Mouse (Mus musculus) MEL (cell line): Measurements from ENCODE around the gene Krt5. TPM values are rescaled to one million over a fixed set of nuclear protein-coding genes. Genes with fewer than 3 reads are reported as not detected.

ENCODE experiments used
- DNase-seq: peaks from one replicate; pipeline ENCODE4 v3.0.0; 2011; ENCODE audit warnings: low read depth, low spot score
- H3K27ac ChIP-seq: 2 replicates; pipeline ENCODE4 v1.5.1; 2012; ENCODE audit warnings: low read depth, mild to moderate bottlenecking, control low read depth, low read length, moderate library complexity; ENCODE audit not compliant: control insufficient read depth
- H3K27me3 ChIP-seq, 2 experiments: fragments of 150-350 bp in 1 of 2; sonication (generic) in 1 of 2; 2 replicates each; pipeline ENCODE4 v1.6.1; 2012; ENCODE audit warnings: low read length in 2 of 2, mild to moderate bottlenecking in 2 of 2, improper control_type of control experiment in 1 of 2, moderate library complexity in 1 of 2; ENCODE audit not compliant: insufficient read depth in 2 of 2, control insufficient read depth in 1 of 2
- H3K36me3 ChIP-seq, 2 experiments: 2 replicates each; pipeline ENCODE4 v1.6.1; 2012 to 2014; ENCODE audit warnings: low read length in 2 of 2, improper control_type of control experiment in 1 of 2, inconsistent platforms in 1 of 2, mild to moderate bottlenecking in 1 of 2; ENCODE audit not compliant: insufficient read depth in 2 of 2, control insufficient read depth in 1 of 2
- H3K4me1 ChIP-seq, 2 experiments: fragments of 150-350 bp in 1 of 2; sonication (generic) in 1 of 2; 2 replicates each; pipeline ENCODE4 v1.6.1; 2012; ENCODE audit warnings: low read length in 2 of 2, improper control_type of control experiment in 1 of 2, mild to moderate bottlenecking in 1 of 2; ENCODE audit not compliant: insufficient read depth in 2 of 2, control insufficient read depth in 1 of 2
- H3K4me3 ChIP-seq, 2 experiments: fragments of 150-350 bp in 1 of 2; sonication (generic) in 1 of 2; 2 replicates each; pipeline ENCODE4 v1.5.1; 2012; ENCODE audit warnings: low read depth in 2 of 2, low read length in 2 of 2, mild to moderate bottlenecking in 2 of 2, moderate library complexity in 2 of 2, control low read depth in 1 of 2, improper control_type of control experiment in 1 of 2; ENCODE audit not compliant: control insufficient read depth in 1 of 2, insufficient read depth in 1 of 2
- H3K79me2 ChIP-seq: 2 replicates; pipeline ENCODE4 v1.6.1; 2012; ENCODE audit warnings: mild to moderate bottlenecking, low read length, moderate library complexity; ENCODE audit not compliant: control insufficient read depth, poor library complexity, insufficient read depth
- H3K9ac ChIP-seq: 2 replicates; pipeline ENCODE4 v1.6.1; 2012; ENCODE audit warnings: low read depth, mild to moderate bottlenecking, control low read depth, low read length, moderate library complexity; ENCODE audit not compliant: control insufficient read depth, poor library complexity, severe bottlenecking
- H3K9me3 ChIP-seq: fragments of 150-350 bp; sonication (generic); replicated peaks from 2 replicates; pipeline ENCODE4 v1.6.1; 2012; ENCODE audit warnings: mild to moderate bottlenecking, low read length, improper control_type of control experiment, moderate library complexity; ENCODE audit not compliant: insufficient read depth
- BHLHE40 ChIP-seq: IDR thresholded peaks from 2 replicates; pipeline ENCODE4 v1.6.1; 2012; ENCODE audit warnings: low read depth, mild to moderate bottlenecking, inconsistent platforms, low read length, improper control_type of control experiment, borderline replicate concordance
- CHD1 ChIP-seq: IDR thresholded peaks from 2 replicates; pipeline ENCODE4 v1.6.1; 2012; ENCODE audit warnings: low read depth, mild to moderate bottlenecking, inconsistent platforms, low read length, improper control_type of control experiment
- CTCF ChIP-seq, 3 experiments: IDR thresholded peaks in 2 of 3; conservative IDR thresholded peaks in 1 of 3; 2 replicates each; pipeline ENCODE4 v1.5.1; 2011 to 2012; ENCODE audit warnings: low read length in 3 of 3, low read depth in 2 of 3, mild to moderate bottlenecking in 2 of 3, improper control_type of control experiment in 1 of 3, inconsistent platforms in 1 of 3, mixed read lengths in 1 of 3, moderate library complexity in 1 of 3; ENCODE audit not compliant: control insufficient read depth in 1 of 3, insufficient read depth in 1 of 3, poor library complexity in 1 of 3, severe bottlenecking in 1 of 3
- E2F4 ChIP-seq: IDR thresholded peaks from 2 replicates; pipeline ENCODE4 v1.6.1; 2011; ENCODE audit warnings: low read depth, low read length, improper control_type of control experiment, borderline replicate concordance
- ELF1 ChIP-seq: IDR thresholded peaks from 2 replicates; pipeline ENCODE4 v1.6.1; 2014; ENCODE audit warnings: low read depth, mild to moderate bottlenecking, inconsistent platforms, low read length, improper control_type of control experiment, moderate library complexity
- EP300 ChIP-seq, 2 experiments: IDR thresholded peaks; 2 replicates each; pipeline ENCODE4 v1.6.1; 2011; ENCODE audit warnings: improper control_type of control experiment in 2 of 2, low read length in 2 of 2, low read depth in 1 of 2, mild to moderate bottlenecking in 1 of 2
- GABPA ChIP-seq: IDR thresholded peaks from 2 replicates; pipeline ENCODE4 v1.6.1; 2012; ENCODE audit warnings: low read depth, mild to moderate bottlenecking, inconsistent platforms, low read length, improper control_type of control experiment, moderate library complexity
- GATA1 ChIP-seq: IDR thresholded peaks from 2 replicates; pipeline ENCODE4 v1.6.1; 2011; ENCODE audit warnings: low read depth, low read length, improper control_type of control experiment
- KAT2A ChIP-seq: conservative IDR thresholded peaks from 2 replicates; pipeline ENCODE4 v1.6.1; 2012; ENCODE audit warnings: low read depth, low read length, improper control_type of control experiment, inconsistent platforms
- MAX ChIP-seq: IDR thresholded peaks from 2 replicates; pipeline ENCODE4 v1.6.1; 2011; ENCODE audit warnings: low read length, improper control_type of control experiment
- MAZ ChIP-seq: IDR thresholded peaks from 2 replicates; pipeline ENCODE4 v1.6.1; 2012; ENCODE audit warnings: low read depth, mild to moderate bottlenecking, inconsistent platforms, low read length, improper control_type of control experiment
- MXI1 ChIP-seq: IDR thresholded peaks from 2 replicates; pipeline ENCODE4 v1.6.1; 2011; ENCODE audit warnings: mild to moderate bottlenecking, low read depth, low read length, improper control_type of control experiment
- MYC ChIP-seq: IDR thresholded peaks from 2 replicates; pipeline ENCODE4 v1.6.1; 2011; ENCODE audit warnings: low read depth, mild to moderate bottlenecking, low read length, improper control_type of control experiment, moderate library complexity
- NELFE ChIP-seq: IDR thresholded peaks from 2 replicates; pipeline ENCODE4 v1.6.1; 2011; ENCODE audit warnings: low read depth, low read length, improper control_type of control experiment
- NRF1 ChIP-seq: IDR thresholded peaks from 2 replicates; pipeline ENCODE4 v1.6.1; 2014; ENCODE audit warnings: low read depth, mild to moderate bottlenecking, inconsistent platforms, low read length, improper control_type of control experiment, moderate library complexity; ENCODE audit not compliant: poor library complexity, insufficient read depth, severe bottlenecking
- POLR2A ChIP-seq, 2 experiments: IDR thresholded peaks; 2 replicates each; pipeline ENCODE4 v1.6.1; 2011 to 2012; ENCODE audit warnings: low read length in 2 of 2, mild to moderate bottlenecking in 2 of 2, control low read depth in 1 of 2, improper control_type of control experiment in 1 of 2, low read depth in 1 of 2, moderate library complexity in 1 of 2; ENCODE audit not compliant: control insufficient read depth in 1 of 2, insufficient read depth in 1 of 2, poor library complexity in 1 of 2
- POLR2AphosphoS2 ChIP-seq: IDR thresholded peaks from 2 replicates; pipeline ENCODE4 v1.6.1; 2011; ENCODE audit warnings: low read length, improper control_type of control experiment
- RAD21 ChIP-seq: IDR thresholded peaks from 2 replicates; pipeline ENCODE4 v1.6.1; 2011; ENCODE audit warnings: mild to moderate bottlenecking, low read depth, low read length, improper control_type of control experiment
- RCOR1 ChIP-seq: IDR thresholded peaks from 2 replicates; pipeline ENCODE4 v1.6.1; 2012; ENCODE audit warnings: low read depth, mild to moderate bottlenecking, inconsistent platforms, low read length, improper control_type of control experiment
- SMC3 ChIP-seq: IDR thresholded peaks from 2 replicates; pipeline ENCODE4 v1.6.1; 2011; ENCODE audit warnings: low read depth, low read length, improper control_type of control experiment
- TAL1 ChIP-seq: IDR thresholded peaks from 2 replicates; pipeline ENCODE4 v1.6.1; 2012; ENCODE audit warnings: mild to moderate bottlenecking, inconsistent platforms, low read length, moderate library complexity, mixed read lengths
- TBP ChIP-seq: IDR thresholded peaks from 2 replicates; pipeline ENCODE4 v1.8.0; 2011; ENCODE audit warnings: low read depth, low read length, improper control_type of control experiment
- USF1 ChIP-seq: IDR thresholded peaks from 2 replicates; pipeline ENCODE4 v1.6.1; 2014; ENCODE audit warnings: low read depth, mild to moderate bottlenecking, inconsistent platforms, low read length, improper control_type of control experiment, moderate library complexity
- USF2 ChIP-seq, 2 experiments: IDR thresholded peaks; 2 replicates each; pipeline ENCODE4 v1.6.1; 2011 to 2012; ENCODE audit warnings: improper control_type of control experiment in 2 of 2, low read length in 2 of 2, borderline replicate concordance in 1 of 2, inconsistent platforms in 1 of 2, low read depth in 1 of 2, mild to moderate bottlenecking in 1 of 2; ENCODE audit not compliant: insufficient read depth in 1 of 2
- ZC3H11A ChIP-seq: IDR thresholded peaks from 2 replicates; pipeline ENCODE4 v1.6.1; 2012; ENCODE audit warnings: low read depth, mild to moderate bottlenecking, inconsistent platforms, low read length, improper control_type of control experiment
- ZKSCAN1 ChIP-seq: IDR thresholded peaks from 2 replicates; pipeline ENCODE4 v1.6.1; 2012; ENCODE audit warnings: low read depth, mild to moderate bottlenecking, inconsistent platforms, low read length, improper control_type of control experiment, moderate library complexity
- ZMIZ1 ChIP-seq: IDR thresholded peaks from 2 replicates; pipeline ENCODE4 v1.6.1; 2012; ENCODE audit warnings: low read depth, mild to moderate bottlenecking, inconsistent platforms, low read length, improper control_type of control experiment, moderate library complexity
- polyA plus RNA-seq, 2 experiments: library from polyadenylated mRNA; stranded (reverse) in 1 of 2; unstranded in 1 of 2; fragments of >175 nt in 1 of 2; fragments of >200 nt in 1 of 2; gene quantifications; 2 replicates each; pipeline versions ENCODE4 v1.2.1 to v1.2.4; 2012; ENCODE audit warnings: low replicate concordance in 2 of 2, low read depth in 1 of 2; ENCODE audit not compliant: insufficient read length in 2 of 2, insufficient read depth in 1 of 2, missing spikeins in 1 of 2
- total RNA-seq: library from RNA; depleted of rRNA; stranded (reverse); fragments of 300-350 nt; gene quantifications from 2 replicates; pipeline ENCODE4 v1.2.3, GENCODE M21; 2012

The Krt5 gene
- total and polyA plus RNA-seq, 3 experiments, result not detected

- H3K27ac ChIP-seq, result no peak overlapping the region
- H3K4me3 ChIP-seq, result no peak overlapping the region
- no peak for DNase-seq
- no peaks in the 10 kb centered on the region for H3K36me3 ChIP-seq
- TF ChIP-seq GABPA (no peak), KAT2A (no peak), MXI1 (no peak), ZKSCAN1 (no peak), ZC3H11A (no peak), MAZ (no peak), POLR2A (IDR thresholded peaks at IDR 0.05; ENCODE audit: control insufficient read depth in 1 of 2, insufficient read depth in 1 of 2, low read depth in 1 of 2, low read length in 2 of 2, poor library complexity in 1 of 2) (no peak), USF2 (IDR thresholded peaks at IDR 0.05; ENCODE audit: borderline replicate concordance in 1 of 2, insufficient read depth in 1 of 2, low read depth in 1 of 2, low read length in 2 of 2) (no peak), TBP (no peak), TAL1 (no peak), SMC3 (no peak)
- no peaks in the 10 kb centered on the region for H3K9me3 ChIP-seq
- no peaks in the 10 kb centered on the region for H3K4me1 ChIP-seq
- no peaks in the 10 kb centered on the region for H3K79me2 ChIP-seq
- H3K9ac ChIP-seq, result no peak overlapping the region
- H3K27me3 ChIP-seq, result no peaks in the 10 kb centered on the region
Observed at GRCm38 (mm10) chr15:101707454-101707853, 5.2 kb downstream of the Krt5 start.

GRCm38 (mm10) chr15:101704066-101704465 is 8.6 kb downstream of the Krt5 start:
- H3K4me1 ChIP-seq, result no peaks in the 10 kb centered on the region
- no peak overlapping the region for H3K27ac ChIP-seq
- TF ChIP-seq RCOR1 (no peak), ZKSCAN1 (no peak), CTCF (IDR thresholded peaks at IDR 0.05 in 2 of 3, conservative IDR thresholded peaks at IDR 0.05 in 1 of 3; ENCODE audit: control insufficient read depth in 1 of 3, insufficient read depth in 1 of 3, low read depth in 2 of 3, low read length in 3 of 3, poor library complexity in 1 of 3, severe bottlenecking in 1 of 3) (peak in 1 of 3 experiments; percentile 8; a peak in 1 of 6 replicates), NRF1 (no peak)
- H3K27me3 ChIP-seq, result no peaks in the 10 kb centered on the region
- no peaks in the 10 kb centered on the region for H3K36me3 ChIP-seq
- no peak overlapping the region for H3K9ac ChIP-seq
- DNase-seq, result no peak
- H3K9me3 ChIP-seq, result no peaks in the 10 kb centered on the region
- H3K4me3 ChIP-seq, result no peak overlapping the region
- no peaks in the 10 kb centered on the region for H3K79me2 ChIP-seq

GRCm38 (mm10) chr15:101702380-101702779 is 10.3 kb downstream of the Krt5 start:
- Histone ChIP-seq H3K36me3 (no peaks in the 10 kb centered on the region), H3K9me3 (no peaks in the 10 kb centered on the region), H3K9ac (no peak overlapping the region), H3K4me1 (no peaks in the 10 kb centered on the region), H3K27me3 (no peaks in the 10 kb centered on the region), H3K79me2 (no peaks in the 10 kb centered on the region), H3K4me3 (no peak overlapping the region), H3K27ac (no peak overlapping the region)
- DNase-seq, result no peak
- TF ChIP-seq NRF1 (no peak), ELF1 (no peak), EP300 (IDR thresholded peaks at IDR 0.05; ENCODE audit: low read depth in 1 of 2, low read length in 2 of 2) (no peak), E2F4 (no peak), POLR2A (IDR thresholded peaks at IDR 0.05; ENCODE audit: control insufficient read depth in 1 of 2, insufficient read depth in 1 of 2, low read depth in 1 of 2, low read length in 2 of 2, poor library complexity in 1 of 2) (no peak), MYC (no peak), MXI1 (no peak), POLR2AphosphoS2 (no peak), NELFE (no peak), MAX (no peak), GATA1 (no peak), ZMIZ1 (no peak), USF2 (IDR thresholded peaks at IDR 0.05; ENCODE audit: borderline replicate concordance in 1 of 2, insufficient read depth in 1 of 2, low read depth in 1 of 2, low read length in 2 of 2) (no peak), CHD1 (no peak), USF1 (no peak), ZC3H11A (no peak), RAD21 (no peak), BHLHE40 (no peak)
